Mouse (Mus musculus): ENCODE results near the gene Slc37a1. TPM values are rescaled to one million over a fixed set of nuclear protein-coding genes. Genes with fewer than 3 reads are reported as not detected.

Slc37a1 gene
- total RNA-seq, 2 experiments from 2014 or later: 8.2 to 9.9 TPM

DNA sequence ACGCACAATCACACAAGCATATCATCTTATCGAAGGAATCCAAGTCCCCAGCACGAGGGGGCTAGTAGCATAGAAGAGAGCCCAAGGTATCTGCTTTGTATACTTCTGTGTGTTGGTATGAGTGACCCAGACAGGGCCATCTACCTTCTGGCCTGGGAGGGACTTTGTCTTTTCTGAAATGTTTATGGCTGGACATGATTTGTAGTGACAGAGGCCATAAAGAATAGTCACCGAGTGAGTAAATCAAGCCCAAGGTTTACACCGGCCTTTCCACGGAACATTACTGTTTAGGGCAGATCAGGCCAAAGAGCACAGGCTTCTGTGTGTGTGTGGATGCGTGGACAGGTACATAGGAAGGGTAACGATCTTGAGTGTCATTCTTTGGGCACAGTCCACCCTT, 93.3 kb downstream of the Slc37a1 start:
- no peak for DNase-seq (ENCODE audit: low spot score in 2 of 2)
- intact Hi-C loops (cut with DNase I): loop anchor here (2.0 kb wide), 1 partner anchor 113 kb away; no protein-coding TSS in a partner anchor

DNA sequence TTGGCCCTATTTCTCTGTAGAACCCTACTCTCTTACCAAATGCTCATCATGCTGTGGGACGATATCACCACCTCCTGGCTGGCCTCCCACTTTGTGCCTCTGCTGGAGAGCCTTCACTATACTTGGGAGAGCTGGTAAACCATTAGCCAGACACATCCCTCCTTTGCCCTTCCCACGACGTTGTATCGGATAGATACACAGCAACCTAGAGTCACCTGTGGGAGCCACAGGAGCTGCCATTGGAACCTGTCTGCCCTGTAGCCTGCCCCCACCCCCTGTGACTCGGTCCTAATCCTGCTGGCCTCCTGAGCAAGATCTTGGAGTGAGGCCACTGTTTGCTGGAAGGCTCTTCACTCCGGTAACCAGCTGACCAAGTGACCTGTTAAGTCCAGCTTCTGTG, 96.7 kb downstream of the Slc37a1 start:
- DNase-seq (ENCODE audit: low spot score in 2 of 2): no peak
- intact Hi-C loops (cut with DNase I): no loop called here

DNA sequence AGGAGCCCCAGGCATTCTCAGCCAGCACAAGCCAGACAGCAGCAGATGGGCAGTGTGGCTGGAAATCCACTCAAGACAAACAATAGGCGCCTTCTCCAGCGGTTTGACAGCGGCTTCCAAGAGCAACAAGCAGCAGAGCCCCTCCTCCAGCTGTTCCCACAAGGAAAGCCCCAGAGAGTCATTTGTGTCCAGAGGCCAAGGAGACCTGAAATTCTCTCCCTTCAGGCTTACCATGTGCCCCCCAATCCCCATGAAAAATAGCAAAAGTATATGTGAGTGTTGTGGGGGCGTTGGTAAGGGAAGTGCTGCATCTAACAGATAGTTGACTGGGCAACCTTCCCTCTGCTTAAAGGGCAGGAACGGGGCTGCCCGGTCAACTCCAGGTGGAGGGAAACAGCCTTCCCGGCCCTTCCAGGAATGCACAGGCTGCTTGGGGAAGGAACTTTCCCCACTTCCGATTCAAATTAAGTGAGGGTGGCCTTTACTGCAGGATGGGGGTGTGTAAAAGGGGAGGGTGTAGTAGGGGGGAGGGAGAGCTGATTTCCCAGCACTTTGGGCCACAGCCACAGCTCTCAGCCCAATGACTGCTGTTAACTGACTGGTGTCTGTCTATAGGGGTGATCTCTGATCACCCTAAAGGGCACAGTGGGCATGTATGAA, 98.5 kb downstream of the Slc37a1 start:
- intact Hi-C loops (cut with DNase I): loop anchor here (5.0 kb wide), 1 partner anchor 42 kb away; no protein-coding TSS in a partner anchor
- no peak for DNase-seq (ENCODE audit: low spot score in 2 of 2)

DNA sequence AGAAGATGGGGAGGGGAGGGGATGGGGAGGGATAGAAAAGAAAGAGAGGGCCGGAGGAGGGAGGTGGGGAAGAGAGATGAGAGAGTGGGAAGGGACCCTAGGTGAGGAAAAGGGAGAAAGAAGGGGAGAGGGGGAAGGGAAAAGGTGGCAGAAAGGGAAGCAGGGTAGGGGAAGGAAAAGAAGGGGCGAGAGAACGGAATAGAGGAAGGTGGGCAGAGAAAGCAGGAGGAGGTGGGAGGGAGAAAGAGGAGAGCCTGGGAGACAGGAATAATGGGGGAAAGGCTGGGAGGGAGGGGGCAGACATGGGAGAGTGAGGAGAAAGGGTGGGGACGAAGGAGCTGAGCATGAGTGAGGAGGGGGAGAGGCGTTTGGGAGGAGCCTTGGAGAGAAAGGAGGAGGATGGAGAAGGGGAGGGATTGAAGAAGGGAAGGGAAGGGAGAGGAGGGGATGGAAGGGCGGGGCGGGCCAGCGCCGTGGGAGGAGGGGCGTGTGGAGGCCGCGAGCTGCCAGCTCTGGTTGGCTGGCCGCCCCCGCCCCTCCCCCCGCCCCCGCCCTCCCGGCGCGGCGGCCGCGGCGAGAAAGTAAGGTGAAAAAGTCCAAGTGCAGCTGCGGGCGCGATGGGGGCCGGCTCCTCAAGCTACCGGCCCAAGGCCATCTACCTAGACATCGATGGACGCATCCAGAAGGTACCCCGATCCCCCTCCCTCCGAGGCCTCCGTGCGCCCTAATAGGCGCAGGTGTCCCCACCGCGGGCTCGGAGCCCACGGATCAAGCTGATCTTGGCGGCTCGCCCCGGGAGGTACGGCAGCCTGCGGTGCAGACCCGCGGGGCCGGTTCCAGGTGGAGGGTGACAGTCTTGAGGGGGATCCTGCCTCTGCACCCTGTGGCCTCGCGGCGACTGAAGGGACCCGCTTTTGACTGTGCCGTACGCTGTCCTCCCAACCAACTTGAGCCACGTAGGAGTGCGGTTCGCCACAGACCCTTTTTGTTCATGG, 99.4 kb downstream of the Slc37a1 start, which contains the start of gene Pde9a:
TSS of gene Pde9a (plus strand) at position 540 of the 995 bp plus-strand sequence.
- intact Hi-C loops (cut with DNase I): loop anchor here (5.0 kb wide), 1 partner anchor 41 kb away; no protein-coding TSS in a partner anchor
- peak; percentile 49 to 57 for DNase-seq (ENCODE audit: low spot score in 2 of 2)

DNA sequence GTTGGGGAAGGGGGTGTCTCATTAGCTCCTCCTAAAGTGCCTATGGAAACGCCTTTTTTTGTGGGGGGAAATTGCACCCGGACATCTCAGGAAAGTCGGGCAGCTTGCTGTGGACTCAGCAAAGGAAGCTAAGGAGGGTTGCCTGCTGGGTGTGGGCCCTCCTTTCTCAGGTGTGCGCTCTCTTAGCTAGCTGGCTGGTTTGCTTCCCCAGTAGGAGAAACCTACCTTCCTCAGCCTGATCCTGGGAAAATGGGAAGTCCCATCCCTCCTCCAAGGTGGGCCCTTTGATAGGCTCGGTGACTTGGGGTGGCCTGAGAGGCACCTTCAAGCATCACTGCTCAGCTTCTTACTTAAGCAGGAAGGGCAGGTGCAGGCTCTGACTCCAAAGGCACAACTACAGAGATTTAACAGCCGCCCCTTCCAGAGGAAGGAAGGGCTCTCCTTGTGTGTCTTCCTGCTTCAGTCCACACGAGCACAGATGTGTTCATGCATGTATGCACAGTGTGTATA, 100.2 kb downstream of the Slc37a1 start:
- intact Hi-C loops (cut with DNase I): loop anchor here (5.0 kb wide), 1 partner anchor 40 kb away; no protein-coding TSS in a partner anchor
- no peak for DNase-seq (ENCODE audit: low spot score in 2 of 2)

DNA sequence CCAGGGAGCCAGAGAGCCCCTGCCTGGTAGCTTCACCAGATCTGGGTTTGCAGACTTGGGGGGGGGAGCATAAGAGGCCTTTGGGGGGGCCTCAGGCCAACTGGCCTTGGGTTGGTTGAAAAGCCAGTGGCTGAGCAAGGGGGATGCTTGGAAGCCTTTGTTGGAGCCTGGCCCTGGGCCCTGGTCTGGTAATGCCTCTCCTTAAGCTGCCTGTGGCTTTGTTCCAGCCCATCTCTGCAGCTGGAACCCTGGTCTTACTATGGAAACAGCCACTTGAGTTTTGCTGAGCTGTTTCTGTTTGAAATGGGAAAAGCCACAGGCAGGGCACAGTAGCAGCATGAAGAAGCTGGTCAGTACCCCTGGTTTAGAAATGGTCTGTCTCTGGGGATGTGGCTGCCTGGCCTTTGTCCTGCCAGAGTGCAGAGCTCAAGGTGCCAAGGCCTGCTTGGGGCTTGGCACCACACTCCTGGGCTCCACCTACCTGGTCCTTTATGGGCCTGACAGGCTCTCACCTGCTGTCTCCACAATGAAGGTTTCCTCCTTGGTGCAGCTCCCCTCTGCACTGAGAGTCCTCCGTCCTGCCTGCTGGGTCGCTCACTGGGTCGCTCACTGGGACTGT, 102.9 kb downstream of the Slc37a1 start:
- intact Hi-C loops (cut with DNase I): loop anchor here (5.0 kb wide), 1 partner anchor 38 kb away; no protein-coding TSS in a partner anchor
- DNase-seq (ENCODE audit: low spot score in 2 of 2): no peak

DNA sequence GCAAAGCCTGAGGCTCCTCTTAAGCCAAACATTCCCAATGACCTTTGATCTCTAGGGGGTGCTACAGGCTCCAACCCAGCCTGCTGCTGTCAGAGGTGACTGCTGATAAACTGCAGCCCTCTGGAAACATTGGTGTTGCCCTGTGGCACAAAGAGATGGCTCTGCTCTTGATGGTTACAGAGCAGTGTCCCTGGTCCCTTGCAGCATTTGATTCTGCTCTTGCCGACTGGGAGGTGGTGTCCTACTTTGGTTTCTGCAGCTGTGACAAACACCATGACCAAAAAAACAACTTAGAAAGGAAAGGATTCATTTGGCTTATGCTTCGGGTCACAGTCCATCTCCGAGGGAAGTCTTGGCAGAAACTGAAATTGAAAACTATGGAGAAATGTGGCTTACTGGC, 104.9 kb downstream of the Slc37a1 start:
- DNase-seq (ENCODE audit: low spot score in 2 of 2): no peak
- intact Hi-C loops (cut with DNase I): no loop called here

DNA sequence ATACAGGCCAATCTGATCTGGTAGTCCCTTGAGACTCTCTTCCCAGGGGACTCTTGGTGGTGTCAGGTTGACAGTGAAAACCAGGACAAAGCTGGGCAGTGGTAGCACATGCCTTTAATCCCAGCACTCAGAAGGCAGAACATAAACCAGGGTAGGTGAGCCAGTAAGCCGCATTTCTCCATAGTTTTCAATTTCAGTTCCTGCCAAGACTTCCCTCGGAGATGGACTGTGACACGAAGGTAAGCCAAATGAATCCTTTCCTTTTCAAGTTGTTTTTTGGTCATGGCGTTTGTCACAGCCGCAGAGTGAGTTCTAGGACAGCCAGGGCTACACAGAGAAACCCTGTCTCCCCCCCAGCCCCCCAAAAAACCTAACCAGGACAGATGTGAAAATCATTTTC, 105.4 kb downstream of the Slc37a1 start:
- no peak for DNase-seq (ENCODE audit: low spot score in 2 of 2)
- intact Hi-C loops (cut with DNase I): no loop called here

DNA sequence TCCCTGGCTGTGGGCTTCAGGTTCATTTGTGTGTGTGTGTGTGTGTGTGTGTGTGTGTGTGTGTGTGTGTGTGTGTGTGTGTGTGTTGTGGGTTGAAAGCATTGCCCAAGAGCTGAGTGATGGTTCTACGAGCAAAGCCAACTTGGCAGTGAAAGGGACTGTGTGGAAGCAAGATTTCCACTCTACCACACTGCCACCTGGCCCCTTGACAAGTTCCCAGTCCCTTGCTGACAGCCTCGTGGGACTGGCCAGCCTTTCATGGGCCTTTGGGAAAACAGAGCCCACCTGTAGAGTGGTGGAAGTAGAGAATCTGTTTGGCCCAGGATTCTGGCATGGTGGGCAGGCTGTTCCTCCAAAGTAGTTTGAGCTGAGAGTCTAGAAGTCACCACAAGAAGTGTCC, 107.2 kb downstream of the Slc37a1 start:
- intact Hi-C loops (cut with DNase I): no loop called here
- DNase-seq (ENCODE audit: low spot score in 2 of 2): no peak

DNA sequence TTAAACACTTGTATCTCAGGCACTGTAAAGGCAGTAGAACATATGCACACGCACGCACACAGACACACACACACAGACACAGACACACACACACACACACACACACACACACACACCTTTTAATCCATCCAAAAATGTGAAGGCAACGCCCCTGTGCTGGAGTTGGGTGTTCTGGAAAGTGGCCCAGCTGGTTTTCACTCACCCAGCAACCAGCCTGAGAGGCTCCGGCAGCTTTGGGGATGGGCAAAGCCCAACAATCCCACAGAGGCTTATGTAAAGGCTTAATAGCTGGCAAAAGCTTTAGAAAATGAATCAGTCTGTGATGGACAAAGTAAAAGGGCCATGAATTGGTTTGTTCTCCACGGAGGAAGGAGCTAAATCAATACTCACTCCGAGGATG, 113.7 kb downstream of the Slc37a1 start:
- DNase-seq (ENCODE audit: low spot score in 2 of 2): no peak
- intact Hi-C loops (cut with DNase I): no loop called here

Other genes starting within 250 kb of the Slc37a1 start
- gene Abcg1, start 229.1 kb upstream of the Slc37a1 start, total RNA-seq (2021): 10 to 100 TPM; 65.5 to 77.2 TPM
- not detected for gene Tff3, start 157.1 kb upstream of the Slc37a1 start, total RNA-seq (2021)
- gene Tff2, start 142.5 kb upstream of the Slc37a1 start, total RNA-seq (2021): not detected
- not detected for gene Tff1, start 121.5 kb upstream of the Slc37a1 start, total RNA-seq (2021)
- gene Tmprss3, start 87.8 kb upstream of the Slc37a1 start, total RNA-seq (2021): not detected
- gene Ubash3a, start 78.9 kb upstream of the Slc37a1 start, total RNA-seq (2021): not detected
- 10 to 100 TPM; 14.0 to 15.1 TPM for gene Rsph1, start 9.4 kb upstream of the Slc37a1 start, total RNA-seq (2021)
- 10 to 100 TPM; 19.7 to 30.6 TPM for gene Pde9a, start 99.4 kb downstream of the Slc37a1 start, total RNA-seq (2021)
- 10 to 100 TPM; 23.9 to 28.2 TPM for gene Wdr4, start 233.2 kb downstream of the Slc37a1 start, total RNA-seq (2021)
- 100 to 1,000 TPM; 231 to 260 TPM for gene Ndufv3, start 233.3 kb downstream of the Slc37a1 start, total RNA-seq (2021)